Mouse (Mus musculus) mouse trophoblast stem cell (cell line): ENCODE results near the gene Hist1h2bh.
"Not testable (repeated sequence)": the region's sequence is repeated elsewhere in the genome, so short reads cannot be mapped to it uniquely, and the experiment has no call there.

Experiments
- in situ Hi-C, 2 experiments: fragments of 300-500 bp; cut with MseI, MboI; formaldehyde crosslinking; loops; 2 replicates in 1 of 2; 3 replicates in 1 of 2; pipeline ENCODE4 v1.15.1; 2025

The Hist1h2bh gene

GRCm38 (mm10) chr13:23573898-23574524 is 30.8 kb upstream of the Hist1h2bh start, which contains the start of the genes Hist1h2bf and Hist1h2ad:
Gene Hist1h2bf, minus strand, starts transcription at chr13:23574196.
Gene Hist1h2ad, plus strand, starts transcription at chr13:23574381.
- in situ Hi-C loops: not testable (repeated sequence)

GRCm38 (mm10) chr13:23573034-23573897 is 30.1 kb upstream of the Hist1h2bh start:
- in situ Hi-C loops: not testable (repeated sequence)

- in situ Hi-C loops: no loop called here
These were observed 29.2 kb upstream of the Hist1h2bh start for GRCm38 (mm10) chr13:23572218-23573033.

GRCm38 (mm10) chr13:23571504-23572217 is 28.5 kb upstream of the Hist1h2bh start:
- in situ Hi-C loops: not testable (repeated sequence)

- in situ Hi-C loops: no loop called here
These were observed 27.9 kb upstream of the Hist1h2bh start, which contains the start of the genes Hist1h2ae and Hist1h2bg for GRCm38 (mm10) chr13:23571022-23571503. Gene Hist1h2ae, minus strand, starts transcription at chr13:23571220. Gene Hist1h2bg, plus strand, starts transcription at chr13:23571396.

- in situ Hi-C loops: not testable (repeated sequence)
These were observed 27.2 kb upstream of the Hist1h2bh start for GRCm38 (mm10) chr13:23570261-23571021.

GRCm38 (mm10) chr13:23564482-23564881 is 21.3 kb upstream of the Hist1h2bh start:
- in situ Hi-C loops: no loop called here

GRCm38 (mm10) chr13:23562699-23563462 is 19.7 kb upstream of the Hist1h2bh start:
- in situ Hi-C loops: no loop called here

- in situ Hi-C loops: not testable (repeated sequence)
These were observed 18.9 kb upstream of the Hist1h2bh start, which contains the start of gene Hist1h3e for GRCm38 (mm10) chr13:23561883-23562659. Gene Hist1h3e, minus strand, starts transcription at chr13:23562369.

GRCm38 (mm10) chr13:23561531-23561882 is 18.3 kb upstream of the Hist1h2bh start:
- in situ Hi-C loops: not testable (repeated sequence)

- in situ Hi-C loops: not testable (repeated sequence)
These were observed 17.5 kb upstream of the Hist1h2bh start for GRCm38 (mm10) chr13:23560699-23561098.

GRCm38 (mm10) chr13:23556906-23557305 is 13.7 kb upstream of the Hist1h2bh start:
- in situ Hi-C loops: no loop called here

- in situ Hi-C loops: no loop called here
These were observed 12.7 kb upstream of the Hist1h2bh start for GRCm38 (mm10) chr13:23555839-23556416.

- in situ Hi-C loops: no loop called here
These were observed 12.0 kb upstream of the Hist1h2bh start for GRCm38 (mm10) chr13:23554925-23555838.

GRCm38 (mm10) chr13:23554393-23554792 is 11.2 kb upstream of the Hist1h2bh start:
- in situ Hi-C loops: no loop called here

- in situ Hi-C loops: no loop called here
These were observed 9.8 kb upstream of the Hist1h2bh start, which contains the start of gene Hist1h1d for GRCm38 (mm10) chr13:23552962-23553361. Gene Hist1h1d, plus strand, starts transcription at chr13:23553262.
